Mouse (Mus musculus): ENCODE results near the gene Prr12. TPM values are rescaled to one million over a fixed set of nuclear protein-coding genes. Genes with fewer than 3 reads are reported as not detected.

The Prr12 gene
- polyA plus RNA-seq, 1 experiment from 2014 or later, result 5.6 TPM

- Histone ChIP-seq H3K27me3 (ENCODE audit: control insufficient read depth, insufficient read depth, low read length) (no peaks in the 10 kb centered on the region), H3K27ac (ENCODE audit: low read length) (no peak overlapping the region), H3K9ac (ENCODE audit: low read length) (no peak overlapping the region), H3K4me1 (ENCODE audit: control insufficient read depth, insufficient read depth, low read length) (peaks cover 17% of the 10 kb centered on the region), H3K36me3 (ENCODE audit: control insufficient read depth, insufficient read depth) (peaks cover 59% of the 10 kb centered on the region), H3K4me2 (ENCODE audit: low read depth, low read length) (no peak overlapping the region), H3K9me3 (replicated peaks; ENCODE audit: control insufficient read depth, low read length) (no peaks in the 10 kb centered on the region), H3K4me3 (ENCODE audit: low read length) (no peak overlapping the region)
- ATAC-seq (replicated peaks; ENCODE audit: extremely low read depth, insufficient read depth, low FRiP score), result no peak
- WGBS, result 89% methylated on average over 23 of the region's 23 CpGs
Observed at GRCm38 (mm10) chr7:45048923-45049657, 3.6 kb downstream of the Prr12 start.

GRCm38 (mm10) chr7:45048001-45048890, 4.4 kb downstream of the Prr12 start:
- H3K9me3 ChIP-seq (replicated peaks; ENCODE audit: control insufficient read depth, low read length), result no peaks in the 10 kb centered on the region
- H3K9ac ChIP-seq (ENCODE audit: low read length), result no peak overlapping the region
- H3K27me3 ChIP-seq (ENCODE audit: control insufficient read depth, insufficient read depth, low read length), result no peaks in the 10 kb centered on the region
- H3K4me2 ChIP-seq (ENCODE audit: low read depth, low read length), result no peak overlapping the region
- no peak overlapping the region for H3K27ac ChIP-seq (ENCODE audit: low read length)
- ATAC-seq (replicated peaks; ENCODE audit: extremely low read depth, insufficient read depth, low FRiP score), result no peak
- H3K4me1 ChIP-seq (ENCODE audit: control insufficient read depth, insufficient read depth, low read length), result peaks cover 14% of the 10 kb centered on the region
- peaks cover 67% of the 10 kb centered on the region for H3K36me3 ChIP-seq (ENCODE audit: control insufficient read depth, insufficient read depth)
- WGBS, result 90% methylated on average over 38 of the region's 38 CpGs
- no peak overlapping the region for H3K4me3 ChIP-seq (ENCODE audit: low read length)

GRCm38 (mm10) chr7:45047491-45047890, 5.2 kb downstream of the Prr12 start:
- Histone ChIP-seq H3K4me2 (ENCODE audit: low read depth, low read length) (no peak overlapping the region), H3K9me3 (replicated peaks; ENCODE audit: control insufficient read depth, low read length) (no peaks in the 10 kb centered on the region), H3K27ac (ENCODE audit: low read length) (no peak overlapping the region), H3K27me3 (ENCODE audit: control insufficient read depth, insufficient read depth, low read length) (no peaks in the 10 kb centered on the region), H3K9ac (ENCODE audit: low read length) (no peak overlapping the region), H3K4me3 (ENCODE audit: low read length) (no peak overlapping the region), H3K36me3 (ENCODE audit: control insufficient read depth, insufficient read depth) (peaks cover 74% of the 10 kb centered on the region), H3K4me1 (ENCODE audit: control insufficient read depth, insufficient read depth, low read length) (peaks cover 14% of the 10 kb centered on the region)
- WGBS, result 96% methylated on average over 14 of the region's 14 CpGs
- no peak for ATAC-seq (replicated peaks; ENCODE audit: extremely low read depth, insufficient read depth, low FRiP score)

- peaks cover 13% of the 10 kb centered on the region for H3K4me1 ChIP-seq (ENCODE audit: control insufficient read depth, insufficient read depth, low read length)
- H3K4me3 ChIP-seq (ENCODE audit: low read length), result no peak overlapping the region
Observed at GRCm38 (mm10) chr7:45046853-45047350, 5.8 kb downstream of the Prr12 start.

GRCm38 (mm10) chr7:45045741-45046140, 6.9 kb downstream of the Prr12 start:
- WGBS, result 92% methylated on average over 22 of the region's 22 CpGs
- Histone ChIP-seq H3K9me3 (replicated peaks; ENCODE audit: control insufficient read depth, low read length) (no peaks in the 10 kb centered on the region), H3K4me2 (ENCODE audit: low read depth, low read length) (no peak overlapping the region), H3K27ac (ENCODE audit: low read length) (no peak overlapping the region), H3K4me3 (ENCODE audit: low read length) (no peak overlapping the region), H3K36me3 (ENCODE audit: control insufficient read depth, insufficient read depth) (peaks cover 90% of the 10 kb centered on the region), H3K9ac (ENCODE audit: low read length) (no peak overlapping the region), H3K27me3 (ENCODE audit: control insufficient read depth, insufficient read depth, low read length) (no peaks in the 10 kb centered on the region), H3K4me1 (ENCODE audit: control insufficient read depth, insufficient read depth, low read length) (peaks cover 2% of the 10 kb centered on the region; the same call in 1 of the 2 replicates)
- ATAC-seq (replicated peaks; ENCODE audit: extremely low read depth, insufficient read depth, low FRiP score), result no peak

More at GRCm38 (mm10) chr7:45046853-45047350, 5.8 kb downstream of the Prr12 start:
- Histone ChIP-seq H3K27me3 (ENCODE audit: control insufficient read depth, insufficient read depth, low read length) (no peaks in the 10 kb centered on the region), H3K9ac (ENCODE audit: low read length) (no peak overlapping the region), H3K9me3 (replicated peaks; ENCODE audit: control insufficient read depth, low read length) (no peaks in the 10 kb centered on the region), H3K27ac (ENCODE audit: low read length) (no peak overlapping the region), H3K36me3 (ENCODE audit: control insufficient read depth, insufficient read depth) (peaks cover 80% of the 10 kb centered on the region), H3K4me2 (ENCODE audit: low read depth, low read length) (no peak overlapping the region)
- WGBS, result 95% methylated on average over 26 of the region's 26 CpGs
- no peak for ATAC-seq (replicated peaks; ENCODE audit: extremely low read depth, insufficient read depth, low FRiP score)

- Histone ChIP-seq H3K4me2 (ENCODE audit: low read depth, low read length) (no peak overlapping the region), H3K27me3 (ENCODE audit: control insufficient read depth, insufficient read depth, low read length) (no peaks in the 10 kb centered on the region), H3K36me3 (ENCODE audit: control insufficient read depth, insufficient read depth) (peaks cover 86% of the 10 kb centered on the region), H3K9me3 (replicated peaks; ENCODE audit: control insufficient read depth, low read length) (no peaks in the 10 kb centered on the region), H3K4me1 (ENCODE audit: control insufficient read depth, insufficient read depth, low read length) (no peaks in the 10 kb centered on the region), H3K27ac (ENCODE audit: low read length) (no peak overlapping the region), H3K9ac (ENCODE audit: low read length) (no peak overlapping the region), H3K4me3 (ENCODE audit: low read length) (no peak overlapping the region)
- 94% methylated on average over 14 of the region's 14 CpGs for WGBS
- no peak for ATAC-seq (replicated peaks; ENCODE audit: extremely low read depth, insufficient read depth, low FRiP score)
Observed at GRCm38 (mm10) chr7:45043307-45043706, 9.4 kb downstream of the Prr12 start.

- H3K9ac ChIP-seq (ENCODE audit: low read length), result no peak overlapping the region
- ATAC-seq (replicated peaks; ENCODE audit: extremely low read depth, insufficient read depth, low FRiP score), result no peak
- no peak overlapping the region for H3K4me3 ChIP-seq (ENCODE audit: low read length)
- H3K36me3 ChIP-seq (ENCODE audit: control insufficient read depth, insufficient read depth), result peaks cover 75% of the 10 kb centered on the region
- WGBS, result 90% methylated on average over 9 of the region's 9 CpGs
- H3K27me3 ChIP-seq (ENCODE audit: control insufficient read depth, insufficient read depth, low read length), result no peaks in the 10 kb centered on the region
- H3K4me1 ChIP-seq (ENCODE audit: control insufficient read depth, insufficient read depth, low read length), result no peaks in the 10 kb centered on the region
- H3K27ac ChIP-seq (ENCODE audit: low read length), result no peak overlapping the region
- no peaks in the 10 kb centered on the region for H3K9me3 ChIP-seq (replicated peaks; ENCODE audit: control insufficient read depth, low read length)
- H3K4me2 ChIP-seq (ENCODE audit: low read depth, low read length), result no peak overlapping the region
Observed at GRCm38 (mm10) chr7:45040851-45041250, 11.8 kb downstream of the Prr12 start.

GRCm38 (mm10) chr7:45038411-45038810, 14.3 kb downstream of the Prr12 start:
- 94% methylated on average over 9 of the region's 9 CpGs for WGBS
- Histone ChIP-seq H3K36me3 (ENCODE audit: control insufficient read depth, insufficient read depth) (peaks cover 75% of the 10 kb centered on the region), H3K4me1 (ENCODE audit: control insufficient read depth, insufficient read depth, low read length) (no peaks in the 10 kb centered on the region), H3K4me2 (ENCODE audit: low read depth, low read length) (no peak overlapping the region), H3K27ac (ENCODE audit: low read length) (no peak overlapping the region), H3K27me3 (ENCODE audit: control insufficient read depth, insufficient read depth, low read length) (no peaks in the 10 kb centered on the region), H3K4me3 (ENCODE audit: low read length) (no peak overlapping the region), H3K9me3 (replicated peaks; ENCODE audit: control insufficient read depth, low read length) (no peaks in the 10 kb centered on the region), H3K9ac (ENCODE audit: low read length) (no peak overlapping the region)
- ATAC-seq (replicated peaks; ENCODE audit: extremely low read depth, insufficient read depth, low FRiP score), result no peak; the same call in 1 of the 2 replicates

Measured in heart, embryonic 16.5 days (tissue).